Mouse (Mus musculus) adrenal gland, adult (tissue): Measurements from ENCODE around the gene Dixdc1.
A peak's percentile ranks its signal among the peaks of the same experiment; 100 is the strongest.

Experiments used
- DNase-seq, 2 experiments: peaks; one replicate each; pipeline ENCODE4 v3.0.0; 2022 to 2023; ENCODE audit warnings: low spot score in 1 of 2; ENCODE audit not compliant: inconsistent age in 2 of 2

Gene Dixdc1

GRCm38 (mm10) chr9:50700921-50701691, 38.2 kb downstream of the Dixdc1 start:
- DNase-seq, result no peak

DNA sequence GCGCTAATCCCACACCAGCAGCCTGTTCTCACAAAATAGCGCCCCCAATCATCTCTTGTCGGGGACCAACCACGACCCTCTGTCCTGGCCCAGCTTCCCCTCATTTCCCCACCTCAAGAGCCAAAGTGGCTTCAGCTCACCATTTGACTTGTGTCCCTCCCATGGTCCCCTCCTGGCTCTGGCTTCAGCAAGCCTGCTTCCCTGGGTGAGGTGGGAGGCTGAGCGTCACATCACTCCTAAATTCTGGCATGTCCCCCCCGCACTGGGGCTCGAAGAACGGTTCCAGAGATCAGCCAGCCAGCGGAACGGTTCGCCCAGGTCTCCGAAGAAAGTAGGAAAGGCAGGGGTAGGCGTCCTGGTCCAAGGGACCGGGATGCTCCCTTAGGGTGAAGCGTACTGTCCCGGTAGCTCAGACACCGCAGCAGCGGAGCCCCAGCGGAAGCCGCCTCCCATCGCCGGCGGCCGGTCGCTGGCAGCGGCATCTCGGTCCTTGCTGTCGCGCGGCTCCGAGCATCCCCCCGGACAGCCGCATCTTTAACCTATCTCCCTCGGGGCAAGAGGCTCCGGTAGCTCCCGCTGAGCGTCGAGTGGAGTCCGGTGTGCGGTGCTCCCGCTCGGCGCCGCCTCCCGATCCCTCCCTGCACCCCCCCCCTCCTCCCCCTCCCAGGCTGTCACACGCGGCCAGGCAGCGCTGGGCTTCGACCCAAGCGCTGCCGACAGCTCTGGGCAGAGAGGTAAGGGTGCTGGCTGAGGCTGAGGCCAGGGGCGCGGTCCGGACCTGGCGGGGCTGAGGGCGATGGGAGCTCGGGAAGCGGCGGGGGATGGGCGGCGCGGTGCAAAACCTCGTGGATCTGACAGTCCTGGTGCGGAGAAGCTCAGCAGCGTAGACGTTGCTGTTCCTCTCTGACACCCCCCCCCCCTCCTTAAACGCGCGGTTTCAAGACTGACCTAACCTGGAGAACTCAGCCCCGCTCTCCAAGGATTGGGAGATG, 40.6 kb downstream of the Dixdc1 start:
- peak; percentile 40 to 78 for DNase-seq

DNA sequence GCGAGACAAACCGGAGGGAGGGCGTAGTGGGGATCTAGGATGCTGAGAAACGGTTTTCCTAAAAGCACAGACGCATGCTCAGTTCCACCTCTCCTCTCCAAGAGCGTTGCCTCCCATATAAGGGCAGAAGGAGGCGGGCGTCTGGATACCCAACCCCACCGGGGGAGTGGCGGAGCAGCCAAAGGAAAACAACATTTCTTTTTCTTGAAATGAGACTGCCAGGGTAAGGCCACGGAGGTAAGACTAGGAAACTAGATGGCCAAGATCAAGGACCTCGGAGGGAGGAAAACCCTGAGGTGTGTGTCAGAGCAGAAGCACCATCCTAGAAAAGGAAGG, 41.6 kb downstream of the Dixdc1 start:
- DNase-seq, result peak; percentile 73 to 92

DNA sequence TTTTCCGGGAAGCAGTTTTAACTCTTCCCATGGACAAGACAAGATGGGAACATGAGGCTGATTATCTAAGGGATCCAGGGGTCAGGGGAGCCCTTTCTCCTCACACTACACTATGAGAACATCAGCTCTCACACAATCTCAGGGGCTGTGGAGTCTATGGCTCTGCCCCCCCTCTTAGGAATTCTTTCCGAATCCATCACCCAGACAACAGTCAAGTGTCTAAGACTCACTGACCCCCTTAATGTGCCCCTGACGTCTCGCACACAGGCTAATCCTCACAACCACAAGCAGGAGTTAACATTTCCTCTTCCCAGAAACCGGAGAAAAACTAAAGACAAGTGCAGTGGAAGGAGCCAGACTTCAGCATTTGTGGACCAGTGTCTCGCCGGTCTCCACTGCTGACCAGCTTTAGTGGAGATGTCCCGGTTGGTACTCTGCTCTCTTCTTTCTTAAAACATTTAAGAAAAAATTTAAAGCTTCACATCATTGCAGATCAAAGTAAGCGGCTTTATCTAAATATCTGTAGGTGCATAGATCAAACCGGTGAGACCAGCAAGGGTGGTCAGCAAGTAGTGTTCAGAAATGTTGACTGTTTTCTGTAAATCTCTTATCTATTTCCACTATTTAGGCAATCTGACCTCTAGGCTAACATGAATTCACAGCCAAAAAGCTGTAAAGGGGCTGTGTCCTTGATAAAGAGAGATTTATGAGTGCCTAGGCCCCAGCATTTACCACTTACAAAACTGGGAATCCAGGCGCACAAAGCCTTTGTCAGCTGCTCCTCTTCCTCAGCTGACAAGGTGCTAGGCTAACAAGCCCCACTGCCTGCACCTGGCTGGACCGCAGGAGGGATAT, 42.2 kb downstream of the Dixdc1 start:
- no peak for DNase-seq

DNA sequence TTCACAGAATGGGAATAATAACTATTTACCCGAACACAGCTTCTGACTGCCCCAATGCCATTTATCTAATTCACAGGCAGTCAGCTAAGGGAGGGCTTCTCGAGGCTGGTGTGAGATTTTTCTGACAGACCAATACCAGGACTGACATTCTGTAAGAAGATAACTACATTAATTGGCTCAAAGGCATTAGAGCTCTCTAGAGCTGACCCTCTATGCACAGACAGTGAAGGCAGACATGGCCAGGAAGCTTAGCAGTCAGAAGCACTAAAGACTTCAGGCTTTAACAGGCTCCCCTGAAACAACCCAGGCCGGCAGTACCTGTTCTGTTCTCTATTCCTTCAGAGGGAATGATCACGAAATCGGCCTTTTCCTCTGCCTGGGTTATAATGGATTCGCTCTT, 44.2 kb downstream of the Dixdc1 start:
- DNase-seq, result no peak

- no peak for DNase-seq
Observed at GRCm38 (mm10) chr9:50693631-50694030, 45.7 kb downstream of the Dixdc1 start.

DNA sequence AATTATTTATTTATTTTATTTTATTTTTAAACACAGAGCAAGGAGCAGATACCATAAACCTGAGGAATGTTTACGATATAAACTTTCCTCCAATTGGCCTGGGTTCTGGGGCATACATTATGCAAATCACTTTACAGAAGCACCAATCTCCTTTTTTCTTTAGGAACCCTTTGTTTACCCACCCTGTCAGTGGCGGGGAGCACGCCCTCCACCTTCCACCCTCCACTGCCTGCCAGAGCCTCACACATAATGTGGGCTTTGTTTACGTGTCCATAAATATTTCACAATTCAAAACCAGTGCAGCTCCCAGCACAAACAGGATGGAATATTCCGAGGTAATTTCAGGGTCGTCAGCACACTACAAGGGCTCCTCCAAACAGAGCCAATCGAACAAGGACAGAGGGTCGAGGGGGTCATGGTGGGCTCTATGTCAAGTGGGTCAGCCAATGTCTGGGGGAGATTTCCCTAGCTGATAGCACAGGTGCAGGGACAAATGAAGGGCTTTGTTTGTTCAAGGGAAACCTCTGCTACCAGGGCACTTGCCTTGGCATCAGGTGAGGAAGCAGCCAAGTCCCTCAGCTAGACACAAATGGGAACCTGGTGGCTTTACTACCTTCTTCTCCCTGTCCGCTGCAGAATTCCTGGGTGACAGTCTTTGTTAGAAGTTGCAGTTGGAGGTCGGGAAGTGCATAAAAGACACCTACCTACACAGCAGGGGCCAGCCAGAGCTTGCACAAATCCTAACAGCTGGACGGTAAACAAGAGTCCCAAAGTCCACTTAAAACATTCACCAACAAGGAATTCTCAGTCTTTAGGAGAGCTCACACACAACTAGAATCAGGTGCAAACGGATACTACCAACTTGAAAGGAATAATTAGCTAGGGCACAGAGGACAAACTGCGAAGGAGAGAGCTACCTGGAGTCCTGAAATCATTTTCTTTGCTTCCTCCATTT, 46.4 kb downstream of the Dixdc1 start:
- no peak for DNase-seq

- DNase-seq, result no peak
Observed at GRCm38 (mm10) chr9:50686866-50687652, 52.3 kb downstream of the Dixdc1 start.

DNA sequence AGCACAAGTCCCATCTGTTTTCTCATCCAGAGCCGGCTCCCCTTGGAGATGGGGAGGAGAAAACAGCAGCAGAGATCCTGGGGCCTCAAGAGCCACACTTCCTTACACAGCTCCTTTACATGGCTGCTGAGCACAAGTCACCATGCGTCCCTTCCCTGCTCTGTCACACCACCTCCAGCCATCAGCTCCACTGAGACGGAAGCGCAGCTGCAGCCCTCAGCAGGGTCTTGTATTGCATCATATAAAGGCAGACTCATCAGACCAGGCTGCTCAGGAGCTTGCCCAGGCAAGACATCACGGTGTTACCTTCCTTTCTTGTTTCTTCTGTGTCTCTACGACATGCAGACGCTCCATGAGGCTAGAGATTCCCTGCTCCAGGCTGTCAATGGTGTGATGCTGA, 57.6 kb downstream of the Dixdc1 start:
- DNase-seq, result no peak

DNA sequence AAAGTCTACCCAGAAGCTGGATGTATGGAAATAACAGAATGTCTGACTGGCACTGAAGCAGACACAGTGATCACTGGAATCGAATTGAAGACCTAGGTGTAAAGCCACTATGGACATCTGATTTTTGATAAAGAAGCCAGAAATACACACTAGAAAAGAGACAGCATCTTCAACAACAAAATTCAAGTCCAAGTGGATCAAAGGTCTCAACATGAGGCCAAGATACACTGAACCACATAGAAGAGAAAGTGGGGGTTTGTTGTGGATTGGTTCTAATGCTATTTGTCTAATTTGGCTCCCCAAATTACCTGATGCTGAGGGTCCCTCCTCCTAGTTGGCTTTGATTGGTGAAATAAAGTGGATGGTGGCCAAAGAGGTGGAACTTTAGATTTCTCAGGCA, 59.9 kb downstream of the Dixdc1 start:
- DNase-seq, result no peak

DNA sequence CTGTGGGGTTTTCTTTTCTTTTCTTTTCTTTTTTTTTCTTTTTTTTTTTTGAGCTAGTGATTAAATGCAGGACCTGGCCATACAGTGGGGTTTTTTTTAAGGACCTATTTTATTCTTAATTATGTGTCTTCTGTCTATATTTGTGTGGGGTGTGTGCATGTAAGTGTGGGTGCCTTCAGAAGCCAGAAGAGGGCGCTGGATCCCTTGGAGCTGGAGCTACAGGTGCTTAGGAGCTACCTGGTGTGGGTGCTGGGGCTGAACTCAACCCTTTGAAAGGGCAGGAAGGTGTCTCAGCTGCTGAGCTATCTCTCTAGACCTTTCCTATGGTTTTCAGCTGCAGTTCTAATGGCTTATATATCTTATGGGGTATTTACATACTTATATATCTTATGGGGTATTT, 64.5 kb downstream of the Dixdc1 start:
- DNase-seq, result no peak

DNA sequence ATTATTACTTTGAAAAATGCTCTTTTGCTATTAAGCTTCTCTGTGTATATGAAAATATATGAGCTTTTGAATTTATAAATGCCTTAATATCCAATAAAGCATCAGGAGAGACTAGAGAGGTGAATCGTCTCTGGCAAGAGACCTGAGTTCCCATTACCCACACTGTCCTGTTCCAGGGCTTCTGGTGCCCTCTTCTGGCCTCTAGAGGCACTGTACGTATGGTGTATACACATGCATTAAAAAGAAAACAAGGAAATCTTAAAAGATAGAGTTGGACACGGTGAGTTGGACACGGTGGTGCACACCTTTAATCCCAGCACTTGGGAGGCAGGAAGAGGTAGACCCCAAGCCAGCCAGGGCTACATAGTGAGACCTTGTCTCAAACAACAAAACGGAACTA, 68.6 kb downstream of the Dixdc1 start:
- DNase-seq, result peak; percentile 40 to 80

GRCm38 (mm10) chr9:50667579-50668498, 71.5 kb downstream of the Dixdc1 start:
- no peak for DNase-seq

DNA sequence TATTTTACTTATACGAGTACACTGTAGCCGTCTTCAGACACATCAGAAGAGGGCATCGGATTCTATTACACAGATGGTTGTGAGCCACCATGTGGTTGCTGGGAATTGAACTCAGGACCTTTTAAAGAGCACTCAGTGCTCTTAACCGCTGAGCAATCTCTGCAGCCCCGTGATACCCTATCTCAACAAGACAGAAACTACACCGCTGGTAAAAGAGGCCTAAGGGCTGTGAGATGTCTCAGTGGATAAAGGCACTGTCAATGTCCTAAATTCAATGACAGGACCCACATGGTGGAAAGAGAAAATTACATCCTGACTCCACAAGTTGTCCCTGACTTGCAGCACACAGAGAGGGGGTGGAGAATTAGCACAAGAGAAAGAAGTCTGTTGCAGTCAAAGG, 72.9 kb downstream of the Dixdc1 start:
- no peak for DNase-seq

GRCm38 (mm10) chr9:50664826-50665225, 74.5 kb downstream of the Dixdc1 start:
- no peak for DNase-seq

GRCm38 (mm10) chr9:50660431-50660830, 78.9 kb downstream of the Dixdc1 start:
- peak; percentile 41 to 79 for DNase-seq

DNA sequence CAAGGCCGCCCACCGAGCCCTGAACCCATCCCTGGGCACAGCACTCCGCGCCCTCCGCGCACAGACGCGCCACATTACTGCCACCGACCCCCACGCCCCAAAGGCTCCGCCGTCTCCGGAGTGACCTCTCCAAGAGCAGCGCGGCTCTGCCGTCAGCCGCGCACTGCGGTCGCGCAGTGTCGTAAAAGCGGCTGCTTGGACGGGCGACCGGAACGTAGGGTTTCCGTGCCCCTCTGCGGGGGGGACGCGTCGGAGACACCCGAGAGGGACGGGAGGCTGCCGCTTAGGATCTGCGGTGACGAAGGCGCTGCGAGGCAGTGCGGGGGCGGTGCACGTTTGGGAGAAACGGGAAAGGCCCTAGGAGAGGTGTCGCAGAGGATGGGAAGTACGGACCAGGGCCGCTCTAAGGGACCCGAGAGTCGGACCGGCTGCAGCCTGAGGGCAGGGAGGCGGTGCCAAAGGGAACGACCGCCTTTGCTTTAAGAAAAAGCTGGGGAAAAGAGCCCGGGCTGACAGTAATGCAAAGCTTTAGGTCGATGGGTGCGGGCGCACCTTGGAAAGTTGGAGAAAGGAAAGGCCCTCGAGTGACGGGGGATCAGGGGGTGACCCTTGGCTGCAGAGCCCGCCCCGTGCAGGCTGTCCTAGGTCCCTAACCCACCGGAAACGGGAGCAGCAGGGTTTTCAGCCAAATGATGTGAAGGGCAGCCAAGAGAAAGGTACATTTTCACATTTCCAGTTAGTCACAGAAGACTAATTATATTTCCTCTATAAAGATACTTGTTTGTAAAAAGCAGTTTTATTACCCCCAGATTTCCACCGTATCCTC, 79.7 kb downstream of the Dixdc1 start, which contains the start of gene Dlat:
Dlat (minus strand) TSS at position 389 of the 826 bp plus-strand sequence.
- peak; percentile 91 to 96 for DNase-seq
